Mouse (Mus musculus) liver, postnatal 0 days (tissue): ENCODE results near the gene Tef.

Experiments
- CTCF ChIP-seq: sonication (generic); IDR thresholded peaks from 2 replicates; pipeline ENCODE4 v1.5.1; 2016; ENCODE audit warnings: antibody characterized with exemption, low read depth
- EP300 ChIP-seq: IDR thresholded peaks from 2 replicates; pipeline ENCODE4 v1.6.1; 2016; ENCODE audit warnings: antibody characterized with exemption, low read depth, mild to moderate bottlenecking

- TF ChIP-seq CTCF (no peak), EP300 (no peak)
These were observed 62.0 kb downstream of the Tef start for GRCm38 (mm10) chr15:81864238-81864637.
